Mouse (Mus musculus) embryonic fibroblast, embryonic 13.5 days (primary cell): ENCODE data around the gene Gstp2.

Source experiments
- CTCF ChIP-seq: IDR thresholded peaks from 2 replicates; pipeline ENCODE4 v1.5.1; 2011; ENCODE audit warnings: mild to moderate bottlenecking, control low read depth, low read length, moderate library complexity, borderline replicate concordance; ENCODE audit not compliant: insufficient read depth
- POLR2A ChIP-seq: IDR thresholded peaks from 2 replicates; pipeline ENCODE4 v1.6.1; 2011; ENCODE audit warnings: low read depth, mild to moderate bottlenecking, control low read depth, low read length, moderate library complexity

GRCm38 (mm10) chr19:3991966-3992365 lies 53.9 kb downstream of the Gstp2 start:
- no peak for TF ChIP-seq POLR2A
- TF ChIP-seq CTCF = no peak
